Mouse (Mus musculus) A20 (cell line): ENCODE results near the gene Vps36.

Experiments
- DNase-seq: peaks from one replicate; pipeline ENCODE4 v3.0.0-alpha.2; 2011; ENCODE audit warnings: low read depth, low spot score

The Vps36 gene

DNA sequence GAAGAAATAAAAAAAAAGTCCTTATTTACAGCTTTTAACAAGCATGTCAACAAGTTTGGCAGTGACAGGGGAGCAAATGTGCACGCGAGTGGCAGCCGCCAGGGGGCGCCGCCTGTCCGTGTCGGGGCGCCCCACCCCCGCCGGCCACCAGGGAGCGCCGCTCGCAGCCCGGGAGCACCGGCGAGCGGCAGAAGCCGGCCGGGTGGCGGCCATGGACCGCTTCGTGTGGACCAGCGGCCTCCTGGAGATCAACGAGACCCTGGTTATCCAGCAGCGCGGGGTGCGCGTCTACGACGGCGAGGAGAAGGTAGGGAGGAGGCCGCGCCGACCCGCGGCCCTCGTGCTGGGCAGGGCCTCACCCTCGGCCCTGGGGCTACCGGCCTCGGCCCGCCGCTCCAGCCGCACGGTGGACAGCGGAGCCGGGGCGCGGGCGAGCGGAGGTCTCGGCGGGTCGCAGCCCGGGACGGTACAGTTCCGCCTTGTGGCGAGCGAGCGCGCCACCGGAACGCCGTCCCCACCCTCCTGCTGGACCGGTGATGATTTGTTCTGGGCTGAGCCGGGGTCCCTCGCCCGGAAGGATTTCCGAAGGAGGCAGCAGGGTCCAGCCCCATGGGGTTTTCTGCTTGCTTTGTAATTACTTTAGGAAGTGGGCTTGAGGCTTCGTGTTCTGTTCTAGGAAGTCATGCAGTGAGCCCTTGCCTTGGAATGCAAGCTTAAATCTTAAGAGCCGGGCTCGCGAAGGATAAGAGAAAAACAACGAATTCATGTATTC, at the start of gene Vps36:
TSS of gene Vps36 (plus strand) at position 150 of the 772 bp plus-strand sequence.
- DNase-seq, result peak; percentile 89

DNA sequence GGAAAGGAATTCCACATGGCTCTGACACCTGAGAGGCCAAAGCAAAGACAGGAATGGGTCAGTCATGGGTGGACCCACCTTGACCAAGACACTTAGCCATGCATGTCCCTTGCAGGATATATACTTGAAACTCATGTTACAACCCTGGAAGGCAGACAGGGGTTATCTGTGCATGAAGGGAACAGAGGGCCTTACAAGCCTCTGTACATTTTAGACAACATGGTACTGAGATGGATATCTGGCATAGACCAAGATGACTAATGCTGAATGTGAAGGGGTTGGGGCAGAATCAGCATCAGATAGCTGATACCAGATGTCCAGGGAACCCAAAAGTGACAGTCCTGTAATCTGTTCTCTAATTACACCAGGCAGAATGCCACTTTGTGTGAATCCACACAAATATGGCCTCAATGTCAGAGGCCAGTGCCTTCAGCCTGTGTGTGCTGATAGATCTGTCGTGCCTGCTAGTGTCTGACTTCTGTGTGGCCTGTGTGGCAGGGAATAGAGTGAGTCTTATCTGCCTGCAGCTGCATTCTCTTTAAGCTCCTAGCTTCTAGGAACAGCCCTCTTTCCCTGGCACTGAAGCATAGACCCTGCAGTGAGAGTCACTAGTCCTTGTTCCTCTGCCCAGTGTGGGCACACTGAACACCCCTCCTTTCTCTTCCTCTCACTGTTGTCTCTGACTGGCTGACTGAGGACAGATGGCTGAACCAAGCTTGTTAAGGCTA, 48.7 kb upstream of the Vps36 start:
- DNase-seq, result no peak

DNA sequence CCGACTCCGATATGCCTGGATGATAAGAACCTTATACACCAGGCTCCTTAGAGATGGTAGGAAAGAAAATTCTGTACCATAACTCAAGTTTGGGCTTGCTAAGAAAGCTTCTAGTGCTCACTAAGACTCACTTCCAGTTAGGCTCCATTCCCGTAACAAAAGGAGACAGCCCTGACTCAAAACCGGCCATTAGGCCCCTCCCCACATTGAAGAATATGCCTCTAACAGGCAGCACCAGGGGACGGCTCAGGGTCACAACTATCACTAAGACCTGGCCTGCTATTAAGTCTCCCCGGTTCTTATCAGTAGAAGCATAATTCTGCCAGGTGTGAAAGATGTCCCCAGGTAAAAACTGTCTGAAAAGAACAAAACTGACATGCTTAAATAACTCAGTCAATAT, 46.8 kb upstream of the Vps36 start:
- DNase-seq, result no peak

DNA sequence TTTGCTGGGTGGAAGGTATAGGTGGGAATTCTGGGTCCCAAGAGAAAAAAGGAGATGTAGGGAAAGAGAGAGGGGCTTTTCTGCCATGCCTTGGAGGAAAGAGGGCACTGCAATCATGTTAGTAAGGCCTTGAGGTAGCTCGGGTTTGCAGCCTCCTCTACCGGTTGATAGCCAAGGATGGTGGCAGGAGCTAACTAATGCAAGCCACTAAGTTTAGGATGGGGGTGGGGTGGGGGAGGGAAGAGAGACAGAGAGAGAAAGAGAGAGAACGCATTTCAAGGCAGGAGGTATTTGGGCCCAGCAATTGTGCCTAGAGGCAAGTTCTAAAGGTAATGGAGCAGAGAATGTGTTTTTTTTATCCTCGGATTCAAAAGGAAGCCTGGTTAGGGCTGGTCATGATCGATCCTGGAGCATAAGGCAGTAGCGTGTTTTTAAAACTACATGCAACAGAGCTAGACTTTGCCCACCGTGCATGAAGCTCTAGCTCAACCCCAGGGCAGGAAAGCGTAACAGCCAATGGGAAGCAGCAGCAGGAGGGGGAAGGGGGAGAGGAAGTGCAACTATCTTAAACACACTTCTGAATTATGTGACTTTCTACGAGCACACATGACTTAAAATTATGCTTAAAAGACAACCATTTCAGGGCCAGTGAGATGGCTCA, 44.8 kb upstream of the Vps36 start:
- DNase-seq, result no peak

DNA sequence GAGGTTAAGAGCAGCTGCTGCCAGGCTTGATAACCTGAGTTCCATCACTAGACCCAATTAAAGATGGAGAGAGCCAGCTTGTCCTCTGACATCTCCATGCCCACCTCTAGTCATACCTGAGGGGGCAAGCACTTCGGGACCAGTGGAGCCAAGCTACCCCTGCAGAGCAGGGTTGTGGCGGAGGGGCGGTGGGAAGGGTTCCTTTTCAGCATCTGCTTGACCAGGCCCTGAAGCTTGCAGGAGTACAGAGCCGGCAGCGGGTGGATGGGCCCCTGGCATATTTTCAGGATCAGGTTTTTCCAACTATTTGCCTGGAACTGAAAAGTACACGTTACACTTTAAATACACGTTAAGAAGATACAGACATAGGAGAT, 44.3 kb upstream of the Vps36 start:
- DNase-seq, result no peak

DNA sequence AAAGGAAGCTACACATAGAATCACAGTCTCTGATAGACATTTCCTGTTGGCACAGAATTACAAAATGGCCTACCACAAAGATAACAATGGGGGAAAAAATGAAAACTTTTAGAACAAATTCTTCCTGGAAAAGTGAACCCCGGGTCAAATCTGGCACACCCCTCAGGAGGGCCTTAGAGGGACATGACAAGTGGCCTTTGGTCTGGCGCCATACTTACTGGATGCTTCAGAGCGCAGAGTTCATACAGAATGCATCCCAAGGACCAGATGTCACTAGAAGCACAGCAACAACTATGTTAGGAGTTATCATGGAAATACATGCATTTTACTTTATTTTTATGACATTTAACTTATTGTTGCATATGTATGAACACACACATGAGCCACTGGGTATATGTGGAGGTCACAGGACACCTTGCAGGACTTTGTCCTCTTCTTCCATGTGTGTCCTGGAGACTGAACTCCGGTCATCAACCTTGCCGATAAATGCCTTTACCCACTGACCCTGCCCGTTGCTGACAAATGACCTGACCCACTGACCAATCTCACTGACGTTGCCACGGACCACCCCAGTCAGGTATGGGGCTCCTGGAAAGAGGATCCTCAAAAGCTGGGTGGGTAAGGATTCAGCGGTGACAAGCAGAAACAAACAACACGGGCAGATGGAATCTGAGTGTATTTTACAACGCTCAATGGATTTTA, 42.8 kb upstream of the Vps36 start:
- no peak for DNase-seq

DNA sequence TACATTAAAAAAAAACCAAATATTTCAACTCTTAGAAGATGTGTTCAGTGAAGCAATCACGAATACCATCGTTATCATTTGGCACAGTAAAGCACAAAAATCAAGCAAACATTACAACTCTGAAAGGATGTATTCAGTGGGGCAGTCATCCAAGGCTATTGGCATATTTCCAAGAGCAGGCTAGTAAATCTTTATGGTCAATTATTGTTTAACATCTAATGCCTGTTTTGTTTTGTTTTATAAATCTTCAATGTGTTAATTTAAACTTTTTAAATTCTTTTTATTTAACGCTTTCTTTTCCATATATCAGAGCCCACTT, 42.3 kb upstream of the Vps36 start:
- no peak for DNase-seq

DNA sequence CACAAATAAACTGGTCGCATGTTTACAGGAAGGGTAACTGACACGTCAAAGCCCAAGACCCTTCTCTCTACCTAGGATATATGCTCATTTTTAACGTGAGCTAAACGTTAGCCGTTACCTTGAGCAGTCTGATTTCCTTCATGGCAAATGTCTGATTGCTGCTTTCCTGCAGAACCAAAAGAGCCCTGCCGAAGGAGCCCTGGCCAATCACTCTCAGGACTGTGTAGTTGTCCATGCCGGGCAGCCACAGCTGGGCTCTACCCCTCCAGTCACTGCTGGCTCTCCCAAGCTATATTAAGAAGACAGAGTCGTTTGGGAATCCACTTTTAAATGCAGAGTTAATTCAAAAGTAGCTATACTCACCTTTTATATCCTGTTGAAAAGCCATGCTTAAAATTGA, 30.4 kb upstream of the Vps36 start:
- no peak for DNase-seq

DNA sequence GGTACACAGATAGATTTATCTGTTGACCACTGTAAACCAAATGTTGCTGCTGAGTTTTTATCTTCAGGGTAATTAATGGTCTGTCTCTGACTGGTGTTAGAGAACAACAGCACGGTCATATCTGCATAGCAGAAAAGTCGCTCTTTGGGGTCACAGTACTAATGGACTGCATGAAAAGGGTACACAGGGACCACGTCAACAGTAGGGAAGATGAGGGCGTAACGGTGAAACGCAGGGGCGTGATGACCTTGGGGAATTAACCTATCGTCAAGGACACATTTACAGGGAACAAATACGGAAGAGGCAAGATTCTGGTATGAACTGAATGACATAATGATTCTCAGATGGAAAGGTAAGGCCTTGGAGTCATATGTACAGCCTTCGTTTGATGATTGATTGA, 28.2 kb upstream of the Vps36 start:
- no peak for DNase-seq

DNA sequence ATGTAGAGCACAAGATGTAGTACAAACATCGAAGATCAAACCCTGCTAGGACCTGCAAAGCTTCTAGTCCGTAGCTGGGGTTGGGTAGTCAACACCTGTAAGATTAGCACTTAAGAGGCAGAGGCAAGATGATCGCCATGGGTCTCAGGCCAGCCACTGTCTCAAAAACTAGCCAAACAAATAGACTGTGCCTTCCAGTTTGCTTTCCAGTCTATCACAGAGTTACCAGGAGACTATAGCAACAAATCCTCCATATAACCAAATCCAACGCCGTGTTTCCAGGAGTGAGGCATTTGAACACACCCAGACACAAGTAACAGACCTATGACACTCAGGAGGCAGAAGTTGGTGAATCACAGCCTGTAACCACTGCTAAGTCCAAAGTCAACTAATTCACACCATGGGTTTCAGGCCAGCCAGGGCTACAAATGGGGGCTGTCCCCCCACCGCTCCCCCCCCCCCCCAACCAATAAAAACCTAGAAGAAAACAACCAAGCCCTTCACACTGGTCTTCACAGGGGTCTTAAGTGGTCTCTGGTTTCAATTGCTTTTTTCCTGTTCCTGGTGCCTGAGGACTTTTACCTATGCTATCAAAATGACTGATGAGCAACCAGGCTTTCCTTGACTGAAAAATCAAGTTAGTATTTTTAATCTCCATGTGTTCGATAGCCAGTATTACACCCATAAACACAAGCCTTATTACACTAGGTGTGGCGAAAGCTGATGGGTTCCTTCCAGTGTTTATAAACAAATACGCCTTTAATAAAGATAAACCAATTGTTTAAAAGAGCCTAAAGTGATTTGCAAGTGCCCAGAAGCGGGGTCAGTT, 27.1 kb upstream of the Vps36 start:
- DNase-seq, result no peak

DNA sequence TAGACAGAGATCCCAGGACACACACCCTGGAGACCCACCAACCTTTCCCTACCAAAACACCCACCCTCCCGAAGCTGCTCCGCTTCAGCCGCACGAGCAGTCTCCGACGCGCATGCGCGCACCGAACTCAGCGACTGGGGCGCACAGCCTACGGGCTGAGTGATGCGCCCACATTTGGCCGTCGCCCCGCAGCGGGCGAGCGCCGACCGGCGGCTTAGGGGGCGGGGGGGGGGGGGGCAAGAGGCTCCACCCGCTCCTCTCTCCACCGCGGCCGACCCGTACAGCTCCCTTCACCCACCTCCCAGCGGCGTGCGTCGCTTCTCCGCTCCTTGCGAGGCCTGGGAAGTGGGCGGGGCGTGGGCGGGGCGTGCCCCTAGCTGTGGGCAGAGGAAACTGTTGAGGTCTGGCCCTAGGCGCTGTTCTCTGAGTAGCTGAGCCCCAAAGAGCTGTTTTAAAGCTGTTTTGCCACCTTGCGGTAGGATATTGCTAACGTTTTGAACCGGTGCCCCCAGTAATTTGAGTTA, 26.5 kb upstream of the Vps36 start, which contains the start of gene Nek3:
TSS of gene Nek3 (minus strand) at position 356 of the 524 bp plus-strand sequence.
- peak; percentile 95 for DNase-seq

DNA sequence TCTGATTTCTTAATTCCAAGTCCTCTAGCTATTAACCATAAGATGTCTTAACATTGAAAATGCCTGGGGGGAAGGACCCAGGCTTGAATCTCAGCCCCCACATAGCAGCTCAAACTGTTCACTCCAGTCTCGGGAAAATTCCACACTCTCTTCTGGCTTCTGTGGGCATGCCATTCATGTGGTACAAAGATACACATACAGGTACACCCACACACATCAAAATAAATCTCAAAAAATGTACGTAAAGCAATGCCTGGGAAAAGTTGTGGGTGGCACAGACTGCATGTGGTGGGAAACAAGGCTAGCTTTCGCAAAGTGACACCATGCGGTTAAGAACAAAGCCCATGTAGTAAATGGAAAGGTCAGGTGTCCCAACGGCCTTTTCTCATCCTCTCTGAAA, 23.4 kb upstream of the Vps36 start:
- DNase-seq, result no peak

DNA sequence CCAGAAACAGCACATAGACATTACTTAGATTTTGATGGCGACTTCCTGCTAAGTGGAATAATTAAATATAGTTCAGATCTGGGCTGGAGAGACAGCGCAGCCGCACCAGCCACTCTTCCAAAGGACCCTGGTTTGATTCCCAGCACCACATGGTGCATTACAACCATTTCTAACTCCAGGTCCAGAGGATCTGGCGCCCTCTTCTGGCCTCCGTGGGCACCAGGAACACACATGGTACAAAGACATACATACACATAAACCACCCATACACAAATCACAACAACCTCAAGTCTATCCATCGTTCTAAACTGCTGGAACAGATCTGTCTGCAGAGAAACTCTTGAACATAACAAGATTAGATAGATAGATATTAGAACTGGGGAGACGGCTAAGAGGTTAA, 16.6 kb upstream of the Vps36 start:
- DNase-seq, result no peak

DNA sequence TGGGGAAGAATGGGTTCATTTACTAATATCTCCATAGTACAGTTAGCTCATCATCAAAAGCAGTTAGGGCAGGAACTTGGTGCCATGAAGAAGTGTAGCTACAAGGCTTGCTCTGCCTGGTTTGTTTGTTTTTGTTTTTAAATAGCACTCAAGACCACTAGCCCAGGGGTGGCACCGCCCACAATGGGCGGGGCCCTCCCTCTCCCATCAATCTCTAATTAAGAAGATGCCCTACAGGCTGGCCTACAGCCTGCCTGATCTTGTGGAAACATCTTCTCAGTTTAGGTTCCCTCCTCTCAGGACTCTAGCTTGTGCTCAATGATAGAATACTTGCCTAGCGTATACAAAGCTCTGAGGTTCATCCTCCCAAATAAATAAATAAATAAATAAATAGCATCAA, 7.7 kb upstream of the Vps36 start:
- DNase-seq, result peak; percentile 90

DNA sequence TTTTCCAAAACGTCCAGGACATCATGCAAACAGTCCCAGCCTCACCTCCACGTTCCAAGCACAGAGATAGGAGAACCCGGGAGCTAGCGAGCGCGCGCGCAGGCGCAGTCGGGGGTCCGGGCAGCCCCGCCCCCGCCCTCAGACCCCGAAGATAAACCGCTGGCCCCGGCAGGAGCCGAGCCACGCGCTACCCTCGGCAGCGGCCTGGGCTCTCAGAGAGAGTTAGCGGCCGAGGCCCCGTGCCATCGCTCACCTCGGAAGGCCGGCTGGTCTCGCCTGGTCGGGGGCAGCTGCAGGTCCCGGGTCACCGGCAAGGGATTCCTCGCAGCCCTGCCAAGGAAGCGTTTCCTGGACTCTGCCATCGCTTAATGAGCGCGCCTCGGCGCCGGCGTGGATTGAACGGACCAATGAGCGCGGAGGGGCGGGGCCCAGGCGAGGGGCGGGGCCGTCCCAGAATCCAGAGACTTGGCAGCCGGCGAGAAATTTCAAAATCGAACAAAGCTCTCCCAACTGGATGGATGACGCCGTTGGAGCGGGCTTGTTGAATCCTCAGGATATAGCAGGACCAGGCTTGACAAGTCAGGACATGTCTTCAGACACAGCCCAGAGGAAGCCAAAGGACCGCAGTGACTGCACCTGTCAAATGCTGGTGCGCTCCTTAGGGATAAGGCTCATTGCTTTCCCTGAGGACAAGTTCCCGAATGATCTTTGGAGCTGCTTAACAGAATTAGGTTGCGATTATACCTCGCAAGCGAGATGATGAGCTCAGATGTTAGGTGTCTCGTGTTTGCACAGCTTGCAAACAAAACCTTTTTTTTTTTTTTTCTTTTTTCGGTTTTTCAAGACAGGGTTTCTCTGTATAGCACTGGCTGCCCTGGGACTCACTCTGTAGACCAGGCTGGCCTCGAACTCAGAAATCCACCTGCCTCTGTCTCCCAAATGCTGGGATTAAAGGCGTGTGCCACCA, 6.9 kb upstream of the Vps36 start, which contains the start of gene Ckap2:
TSS of gene Ckap2 (minus strand) at position 389 of the 967 bp plus-strand sequence.
- DNase-seq, result peak; percentile 95

DNA sequence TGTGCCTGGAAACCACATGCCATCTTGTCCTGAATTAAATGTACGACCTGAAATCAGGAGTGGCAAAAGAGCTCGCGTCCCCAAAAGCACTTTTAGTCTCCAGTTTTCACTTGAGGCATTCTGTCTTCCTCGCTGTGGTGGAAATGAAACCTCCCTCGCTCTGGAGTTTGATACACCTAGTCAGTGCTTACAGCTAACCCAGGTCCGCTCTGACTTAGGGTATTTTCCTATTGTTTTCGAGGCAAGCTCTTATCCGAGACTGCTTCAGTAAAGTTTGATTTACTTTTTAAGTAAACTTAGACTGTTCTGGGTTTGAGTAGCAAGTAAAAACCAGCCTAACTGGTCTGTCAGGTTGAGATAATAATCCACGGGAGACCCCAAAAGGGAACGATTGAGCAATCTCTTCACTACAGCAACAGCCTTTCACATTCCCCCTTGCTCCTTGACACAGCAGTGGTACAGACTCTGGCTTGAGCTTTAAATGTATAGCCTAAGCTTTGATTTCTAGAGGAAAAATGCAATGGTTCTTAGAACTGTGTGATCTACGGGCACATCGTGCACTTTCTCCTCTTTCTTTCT, 912 bp downstream of the Vps36 start:
- DNase-seq, result peak; percentile 77

DNA sequence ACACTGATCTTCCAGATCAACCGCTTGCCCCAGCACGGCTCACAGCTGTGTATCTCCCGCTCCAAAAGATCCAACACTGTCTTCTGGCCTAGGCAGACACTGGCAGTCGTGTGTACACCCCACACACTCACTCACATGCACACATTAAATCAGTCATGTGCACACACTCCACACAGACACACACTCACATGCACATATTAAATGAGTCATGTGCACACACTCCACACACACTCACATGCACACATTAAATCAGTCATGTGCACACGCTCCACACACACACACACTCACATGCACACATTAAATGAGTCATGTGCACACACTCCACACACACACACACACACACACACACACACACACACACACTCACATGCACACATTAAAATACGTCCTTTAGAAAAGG, 5.3 kb downstream of the Vps36 start:
- DNase-seq, result no peak

DNA sequence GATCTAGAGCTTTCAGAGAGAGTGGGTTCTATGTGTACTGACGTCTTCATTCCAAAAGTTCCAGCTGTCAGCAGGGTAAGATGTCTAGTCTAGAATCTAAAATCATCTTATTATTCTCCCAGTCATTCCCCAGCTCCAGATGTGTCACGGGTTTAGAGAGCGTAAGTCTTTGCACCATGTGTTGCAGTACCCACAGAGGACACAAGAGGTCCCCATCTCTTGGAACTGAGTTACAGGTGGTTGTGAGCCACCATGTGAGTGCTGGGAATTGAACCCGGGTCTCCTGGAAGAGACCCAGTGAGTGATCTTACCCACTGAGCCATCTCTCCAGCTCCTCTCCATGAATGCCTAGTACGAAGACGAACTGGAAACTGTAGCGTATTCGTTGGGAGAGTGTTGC, 6.9 kb downstream of the Vps36 start:
- no peak for DNase-seq

DNA sequence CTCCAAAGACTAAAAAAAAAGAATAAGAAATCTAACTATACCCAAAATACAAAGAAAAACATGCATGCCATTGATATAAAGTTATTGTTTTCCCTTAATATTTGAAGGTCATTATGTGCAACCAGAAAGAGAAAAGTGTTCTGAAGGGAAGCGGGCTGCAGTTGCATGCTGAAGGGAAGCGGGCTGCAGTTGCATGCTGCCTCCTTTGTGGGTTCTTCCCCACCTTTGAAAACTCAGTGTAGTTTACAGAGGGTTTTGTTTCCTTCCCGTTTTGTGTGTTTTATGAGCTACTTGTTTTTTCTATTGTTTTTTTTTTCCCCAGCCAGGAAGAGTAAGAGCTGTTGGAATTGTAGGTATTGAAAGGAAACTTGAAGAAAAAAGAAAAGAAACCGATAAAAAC, 14.9 kb downstream of the Vps36 start:
- no peak for DNase-seq
